Mouse (Mus musculus): ENCODE results near the gene Sept8.
"Not testable (repeated sequence)": the region's sequence is repeated elsewhere in the genome, so short reads cannot be mapped to it uniquely, and the experiment has no call there.

The Sept8 gene

GRCm38 (mm10) chr11:53523545-53524405 is 4.7 kb downstream of the Sept8 start:
- ATAC-seq (ENCODE audit: low TSS enrichment): no peak

GRCm38 (mm10) chr11:53524905-53525304 is 5.8 kb downstream of the Sept8 start:
- ATAC-seq (ENCODE audit: low TSS enrichment): no peak

- ATAC-seq (ENCODE audit: low TSS enrichment): no peak
These were observed 6.4 kb downstream of the Sept8 start for GRCm38 (mm10) chr11:53525461-53525860.

- ATAC-seq (ENCODE audit: low TSS enrichment): peak; percentile 39
These were observed 9.6 kb downstream of the Sept8 start for GRCm38 (mm10) chr11:53528397-53529252.

GRCm38 (mm10) chr11:53529253-53529557 is 10.1 kb downstream of the Sept8 start:
- peak; percentile 55 for ATAC-seq (ENCODE audit: low TSS enrichment)

- no peak for ATAC-seq (ENCODE audit: low TSS enrichment)
These were observed 10.9 kb downstream of the Sept8 start for GRCm38 (mm10) chr11:53530001-53530400.

- no peak for ATAC-seq (ENCODE audit: low TSS enrichment)
These were observed 12.6 kb downstream of the Sept8 start for GRCm38 (mm10) chr11:53531578-53532230.

GRCm38 (mm10) chr11:53532231-53532620 is 13.2 kb downstream of the Sept8 start:
- no peak for ATAC-seq (ENCODE audit: low TSS enrichment)

GRCm38 (mm10) chr11:53539002-53539491 is 20.0 kb downstream of the Sept8 start:
- peak; percentile 50; the same call in 1 of the 2 replicates for ATAC-seq (ENCODE audit: low TSS enrichment)

- peak; percentile 66 for ATAC-seq (ENCODE audit: low TSS enrichment)
These were observed 21.3 kb downstream of the Sept8 start for GRCm38 (mm10) chr11:53540394-53540793.

GRCm38 (mm10) chr11:53541222-53541621 is 22.2 kb downstream of the Sept8 start:
- no peak for ATAC-seq (ENCODE audit: low TSS enrichment)

- ATAC-seq (ENCODE audit: low TSS enrichment): no peak
These were observed 24.0 kb downstream of the Sept8 start for GRCm38 (mm10) chr11:53543021-53543420.

- ATAC-seq (ENCODE audit: low TSS enrichment): peak; percentile 14
These were observed 27.2 kb downstream of the Sept8 start for GRCm38 (mm10) chr11:53546271-53546670.

- ATAC-seq (ENCODE audit: low TSS enrichment): no peak
These were observed 28.5 kb downstream of the Sept8 start for GRCm38 (mm10) chr11:53547566-53547965.

GRCm38 (mm10) chr11:53548036-53548605 is 29.1 kb downstream of the Sept8 start:
- no peak for ATAC-seq (ENCODE audit: low TSS enrichment)

GRCm38 (mm10) chr11:53550714-53551113 is 31.7 kb downstream of the Sept8 start:
- no peak for ATAC-seq (ENCODE audit: low TSS enrichment)

GRCm38 (mm10) chr11:53551754-53552153 is 32.7 kb downstream of the Sept8 start:
- ATAC-seq (ENCODE audit: low TSS enrichment): peak; percentile 60

GRCm38 (mm10) chr11:53556529-53556928 is 37.5 kb downstream of the Sept8 start:
- ATAC-seq (ENCODE audit: low TSS enrichment): not testable (repeated sequence)

- not testable (repeated sequence) for ATAC-seq (ENCODE audit: low TSS enrichment)
These were observed 38.9 kb downstream of the Sept8 start for GRCm38 (mm10) chr11:53557992-53558391.

- not testable (repeated sequence) for ATAC-seq (ENCODE audit: low TSS enrichment)
These were observed 40.9 kb downstream of the Sept8 start for GRCm38 (mm10) chr11:53559980-53560379.

GRCm38 (mm10) chr11:53561986-53562385 is 42.9 kb downstream of the Sept8 start:
- no peak for ATAC-seq (ENCODE audit: low TSS enrichment)

- ATAC-seq (ENCODE audit: low TSS enrichment): no peak
These were observed 47.6 kb downstream of the Sept8 start for GRCm38 (mm10) chr11:53566646-53567045.

All from frontal cortex, adult (tissue).